Mouse (Mus musculus): ENCODE measurements around the gene Fndc10. TPM values are rescaled to one million over a fixed set of nuclear protein-coding genes. Genes with fewer than 3 reads are reported as not detected.
"Not testable (repeated sequence)": the region's sequence is repeated elsewhere in the genome, so short reads cannot be mapped to it uniquely, and the experiment has no call there.

Fndc10 gene
- polyA plus RNA-seq, 1 experiment from 2014 or later, result 12.1 TPM

DNA sequence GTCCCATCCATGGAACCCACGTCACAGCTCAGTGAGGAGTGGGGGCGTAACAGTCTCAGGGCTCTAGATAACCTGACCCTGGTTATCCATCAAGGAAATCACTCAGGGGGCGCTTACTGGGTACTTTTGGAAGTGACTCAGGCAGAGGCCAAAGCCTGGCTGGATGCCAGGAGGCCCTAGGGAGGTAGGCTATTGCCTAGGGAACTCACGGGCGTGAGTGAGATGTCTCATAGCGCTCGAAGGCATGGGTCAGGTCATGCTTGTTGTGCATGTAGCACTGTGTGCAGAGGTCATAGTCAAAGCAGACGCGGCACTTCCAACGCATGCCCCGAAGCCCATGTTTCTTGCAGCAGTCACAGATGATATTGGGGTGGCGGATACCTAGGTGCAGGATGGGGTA lies 33.5 kb upstream of the Fndc10 start:
- TF ChIP-seq CTCF (IDR thresholded peaks at IDR 0.05; ENCODE audit: low read depth), result no peak
- H3K9ac ChIP-seq (ENCODE audit: low read depth, low read length), result no peak overlapping the region
- H3K27ac ChIP-seq, result no peak overlapping the region
- H3K4me3 ChIP-seq (replicated peaks; ENCODE audit: low read depth, low read length), result no peak overlapping the region
- WGBS, result 64% methylated on average over 12 of the region's 12 CpGs
- H3K4me1 ChIP-seq (replicated peaks; ENCODE audit: insufficient read depth, low read length), result no peaks in the 10 kb centered on the region
- DNase-seq (ENCODE audit: low spot score), result peak; percentile 21
- no peaks in the 10 kb centered on the region for H3K9me3 ChIP-seq (replicated peaks; ENCODE audit: low read length)
- H3K36me3 ChIP-seq (ENCODE audit: insufficient read depth, low read length), result peaks cover 12% of the 10 kb centered on the region; the same call in 1 of the 2 replicates
- peak; percentile 50; the same call in 1 of the 2 replicates for ATAC-seq (replicated peaks; ENCODE audit: low FRiP score, low read depth)
- no peaks in the 10 kb centered on the region for H3K27me3 ChIP-seq (ENCODE audit: insufficient read depth, low read length)
- no peak overlapping the region for H3K4me2 ChIP-seq (ENCODE audit: low read length)

DNA sequence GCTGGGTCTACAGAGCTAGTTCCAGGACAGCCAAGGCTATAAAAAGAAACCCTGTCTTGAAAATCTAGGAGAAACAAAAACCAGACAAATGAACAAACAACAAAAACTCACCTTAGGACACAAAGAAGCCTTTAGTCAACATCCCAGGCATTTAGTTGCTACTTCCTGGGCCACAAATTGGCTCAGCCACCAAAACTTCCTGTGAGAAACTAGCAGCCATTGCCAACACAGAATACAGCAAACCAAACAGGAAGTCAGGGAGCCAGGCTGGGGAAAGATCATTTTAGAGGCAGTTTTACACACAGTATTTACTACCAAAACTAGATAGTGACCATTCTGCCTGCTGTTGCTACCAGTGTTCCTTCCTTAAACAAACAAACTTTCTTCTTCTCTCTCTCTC lies 27.2 kb upstream of the Fndc10 start:
- peak; percentile 57 for DNase-seq (ENCODE audit: low spot score)
- H3K27ac ChIP-seq, result peak overlapping the region; percentile 13; the same call in 1 of the 2 replicates
- no peaks in the 10 kb centered on the region for H3K9me3 ChIP-seq (replicated peaks; ENCODE audit: low read length)
- peaks cover 5% of the 10 kb centered on the region for H3K4me1 ChIP-seq (replicated peaks; ENCODE audit: insufficient read depth, low read length)
- H3K4me3 ChIP-seq (replicated peaks; ENCODE audit: low read depth, low read length), result no peak overlapping the region
- TF ChIP-seq CTCF (IDR thresholded peaks at IDR 0.05; ENCODE audit: low read depth), result no peak
- H3K36me3 ChIP-seq (ENCODE audit: insufficient read depth, low read length), result 0 out of 2 replicates have a peak, but pooled peaks cover 3% of the 10 kb centered on the region
- H3K9ac ChIP-seq (ENCODE audit: low read depth, low read length), result no peak overlapping the region
- no peak for ATAC-seq (replicated peaks; ENCODE audit: low FRiP score, low read depth)
- H3K27me3 ChIP-seq (ENCODE audit: insufficient read depth, low read length), result no peaks in the 10 kb centered on the region
- no peak overlapping the region for H3K4me2 ChIP-seq (ENCODE audit: low read length)

DNA sequence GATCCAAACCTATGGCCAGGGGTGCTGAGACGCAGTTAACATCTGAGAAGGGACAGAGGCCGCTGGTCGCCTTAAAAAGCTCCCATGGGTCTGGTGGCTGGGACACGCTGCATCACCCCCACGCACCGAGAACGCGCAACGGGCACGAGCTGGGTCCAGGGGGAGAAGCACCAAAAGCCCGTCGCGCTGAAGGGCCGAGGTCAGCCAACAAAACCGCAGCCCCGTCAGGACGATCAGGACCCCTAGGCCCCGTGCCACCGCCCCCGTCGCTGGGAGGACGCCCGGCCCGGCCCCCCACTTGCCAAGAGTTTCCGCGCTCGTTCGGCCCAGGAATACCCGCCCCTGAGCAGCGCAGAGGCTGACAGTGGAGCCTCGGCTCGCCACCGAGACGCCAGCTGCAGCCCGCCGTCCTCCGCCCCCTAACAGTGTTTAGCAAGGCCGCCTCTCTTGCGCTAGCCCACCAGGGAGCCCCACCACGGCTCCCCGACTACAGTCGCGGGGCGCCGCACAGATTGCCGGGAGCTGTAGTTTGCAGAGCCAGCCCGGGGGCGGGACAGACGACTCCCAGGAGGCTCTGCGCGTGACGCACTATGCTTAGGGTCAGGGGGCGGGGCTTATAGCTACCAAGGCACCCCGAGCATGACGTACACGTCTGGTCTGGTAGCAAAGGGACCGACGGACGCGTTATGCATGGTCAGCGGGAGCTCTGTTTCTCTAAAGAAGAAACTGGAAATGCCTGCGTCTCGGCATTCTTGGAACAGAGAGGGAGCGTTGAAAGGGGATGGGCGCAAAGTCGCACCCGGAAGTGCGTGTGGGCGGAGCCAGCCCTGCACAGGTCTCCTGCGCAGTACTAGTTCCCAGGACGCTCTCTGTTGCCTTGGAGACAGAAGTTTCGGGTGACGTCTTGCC lies 25.2 kb upstream of the Fndc10 start, which contains the start of gene Mib2:
Mib2 (minus strand) TSS at position 510 of the 909 bp plus-strand sequence.
- ATAC-seq (replicated peaks; ENCODE audit: low FRiP score, low read depth) (peak; percentile 97), DNase-seq (ENCODE audit: low spot score) (peak; percentile 99)
- Histone ChIP-seq H3K27me3 (ENCODE audit: insufficient read depth, low read length) (no peaks in the 10 kb centered on the region), H3K9ac (ENCODE audit: low read depth, low read length) (peak within 1 kb of the TSS; percentile 87), H3K4me1 (replicated peaks; ENCODE audit: insufficient read depth, low read length) (peaks cover 5% of the 10 kb centered on the region), H3K4me3 (replicated peaks; ENCODE audit: low read depth, low read length) (peak within 1 kb of the TSS; percentile 95), H3K9me3 (replicated peaks; ENCODE audit: low read length) (no peaks in the 10 kb centered on the region), H3K36me3 (ENCODE audit: insufficient read depth, low read length) (0 out of 2 replicates have a peak, but pooled peaks cover 3% of the 10 kb centered on the region), H3K4me2 (ENCODE audit: low read length) (peak within 1 kb of the TSS; percentile 82), H3K27ac (peak within 1 kb of the TSS; percentile 77)
- TF ChIP-seq CTCF (IDR thresholded peaks at IDR 0.05; ENCODE audit: low read depth), result no peak; the same call in 1 of the 2 replicates
- under 1% methylated on average over 70 of the region's 73 CpGs for WGBS

DNA sequence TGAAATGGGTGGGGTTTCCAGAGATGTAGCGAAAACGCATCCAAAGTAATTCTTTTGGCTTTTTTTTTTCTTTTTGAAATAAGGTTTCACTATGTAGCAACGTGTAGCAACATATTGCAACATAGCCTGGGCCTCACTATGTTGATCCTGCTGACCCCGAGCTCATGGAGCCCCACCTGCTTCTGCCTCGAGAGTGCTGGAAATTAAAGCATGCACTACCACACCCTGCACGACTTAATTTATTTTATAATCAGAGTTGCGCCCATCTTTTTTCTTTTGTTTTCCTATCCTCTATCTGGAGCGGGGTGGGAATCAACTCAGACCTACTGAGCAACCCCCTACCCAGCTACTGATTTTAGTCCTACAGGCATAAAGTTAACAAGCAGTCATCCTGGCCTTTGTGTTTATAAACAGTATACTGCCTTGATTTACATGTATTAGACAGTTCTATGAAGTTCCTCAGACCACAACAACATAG lies 24.5 kb upstream of the Fndc10 start:
- ATAC-seq (replicated peaks; ENCODE audit: low FRiP score, low read depth) (0 out of 2 replicates have a peak, but pooled peaks have one; percentile 19), DNase-seq (ENCODE audit: low spot score) (no peak)
- Histone ChIP-seq H3K9me3 (replicated peaks; ENCODE audit: low read length) (no peaks in the 10 kb centered on the region), H3K4me1 (replicated peaks; ENCODE audit: insufficient read depth, low read length) (peaks cover 5% of the 10 kb centered on the region), H3K27me3 (ENCODE audit: insufficient read depth, low read length) (no peaks in the 10 kb centered on the region), H3K36me3 (ENCODE audit: insufficient read depth, low read length) (0 out of 2 replicates have a peak, but pooled peaks cover 3% of the 10 kb centered on the region), H3K9ac (ENCODE audit: low read depth, low read length) (no peak overlapping the region), H3K4me3 (replicated peaks; ENCODE audit: low read depth, low read length) (peak overlapping the region; percentile 95), H3K27ac (no peak overlapping the region; the same call in 1 of the 2 replicates), H3K4me2 (ENCODE audit: low read length) (peak overlapping the region; percentile 82)
- no peak for TF ChIP-seq CTCF (IDR thresholded peaks at IDR 0.05; ENCODE audit: low read depth)
- under 1% methylated on average over 8 of the region's 8 CpGs for WGBS

DNA sequence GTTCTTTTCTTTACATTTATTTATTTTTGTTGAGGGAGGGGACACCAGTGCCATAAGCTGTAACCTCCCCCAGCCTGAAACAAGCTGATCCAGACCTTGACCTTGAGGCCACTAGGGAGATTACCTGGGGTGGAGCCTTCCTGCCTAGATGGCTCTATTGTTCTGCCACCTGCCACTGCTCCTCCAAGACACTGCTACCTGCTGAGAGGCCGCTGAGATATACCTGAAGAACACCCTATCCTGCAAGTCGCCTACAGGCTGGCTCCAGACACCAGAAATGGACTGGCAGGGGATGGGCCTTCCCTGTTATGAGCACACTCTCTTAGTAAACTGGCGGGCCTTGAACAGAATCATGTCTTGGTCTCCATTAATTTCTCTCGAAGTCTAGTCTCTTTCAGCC lies 23.9 kb upstream of the Fndc10 start:
- WGBS, result 79% methylated on average over 4 of the region's 4 CpGs
- not testable (repeated sequence) for DNase-seq (ENCODE audit: low spot score); H3K9ac ChIP-seq (ENCODE audit: low read depth, low read length); H3K27me3 ChIP-seq (ENCODE audit: insufficient read depth, low read length); H3K4me1 ChIP-seq (replicated peaks; ENCODE audit: insufficient read depth, low read length); H3K4me3 ChIP-seq (replicated peaks; ENCODE audit: low read depth, low read length); H3K36me3 ChIP-seq (ENCODE audit: insufficient read depth, low read length); H3K27ac ChIP-seq; H3K4me2 ChIP-seq (ENCODE audit: low read length); ATAC-seq (replicated peaks; ENCODE audit: low FRiP score, low read depth); H3K9me3 ChIP-seq (replicated peaks; ENCODE audit: low read length)

DNA sequence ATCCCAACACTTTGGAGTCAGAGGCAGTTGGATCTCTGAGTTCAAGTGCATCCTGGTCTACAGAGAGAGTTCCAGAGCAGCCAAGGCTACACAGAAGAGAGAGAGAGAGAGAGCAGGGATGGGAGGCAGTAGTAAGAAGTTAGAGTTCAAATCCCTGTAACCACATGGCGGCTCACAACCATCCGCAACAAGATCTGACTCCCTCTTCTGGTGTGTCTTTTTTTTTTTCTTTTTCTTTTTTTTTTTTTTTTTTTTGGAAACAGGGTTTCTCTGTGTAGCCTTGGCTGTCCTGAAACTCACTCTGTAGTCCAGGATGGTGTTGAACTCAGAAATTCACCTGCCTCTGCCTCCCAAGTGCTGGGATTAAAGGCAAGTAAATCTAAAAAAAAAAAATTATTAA lies 22.1 kb upstream of the Fndc10 start:
- DNase-seq (ENCODE audit: low spot score) (no peak), ATAC-seq (replicated peaks; ENCODE audit: low FRiP score, low read depth) (no peak)
- Histone ChIP-seq H3K27ac (no peak overlapping the region), H3K4me2 (ENCODE audit: low read length) (no peak overlapping the region), H3K9me3 (replicated peaks; ENCODE audit: low read length) (no peaks in the 10 kb centered on the region), H3K36me3 (ENCODE audit: insufficient read depth, low read length) (no peaks in the 10 kb centered on the region), H3K9ac (ENCODE audit: low read depth, low read length) (no peak overlapping the region), H3K4me1 (replicated peaks; ENCODE audit: insufficient read depth, low read length) (peaks cover 5% of the 10 kb centered on the region), H3K4me3 (replicated peaks; ENCODE audit: low read depth, low read length) (no peak overlapping the region), H3K27me3 (ENCODE audit: insufficient read depth, low read length) (no peaks in the 10 kb centered on the region)
- 54% methylated on average over 2 of the region's 2 CpGs for WGBS
- TF ChIP-seq CTCF (IDR thresholded peaks at IDR 0.05; ENCODE audit: low read depth), result no peak
